Mouse (Mus musculus) c-Kit-positive CD71-positive TER-119-negative erythroid progenitor cells, embryonic 14.5 days (primary cell): ENCODE measurements at regions not wholly inside any gene's neighbourhood (a gene's known extent, or its start where the extent isn't known, plus 50 kb on each side); places are given as distances from the start of the nearest gene placed in this dataset.

Experiments
- DNase-seq: peaks from one replicate; pipeline ENCODE4 v3.0.0-alpha.2; 2013; ENCODE audit warnings: low read depth

- DNase-seq = peak; percentile 31
These were observed 64.1 kb upstream of the Tab2 start for GRCm38 (mm10) chr10:8020113-8020512.

GRCm38 (mm10) chr10:8018229-8019026 lies 62.4 kb upstream of the Tab2 start:
- no peak for DNase-seq

GRCm38 (mm10) chr10:8016741-8017140 lies 60.7 kb upstream of the Tab2 start:
- DNase-seq = no peak

- DNase-seq = no peak
These were observed 55.7 kb upstream of the Tab2 start for GRCm38 (mm10) chr10:8011744-8012143.

- DNase-seq = no peak
These were observed 55.1 kb upstream of the Tab2 start for GRCm38 (mm10) chr10:8011138-8011537.

GRCm38 (mm10) chr10:8009855-8010254 lies 53.8 kb upstream of the Tab2 start:
- no peak for DNase-seq

GRCm38 (mm10) chr10:8007990-8008368 lies 51.9 kb upstream of the Tab2 start:
- DNase-seq = no peak

GRCm38 (mm10) chr10:8007286-8007989 lies 51.4 kb upstream of the Tab2 start:
- DNase-seq = no peak
